Comparison of ENCODE assay signal across 8 mouse cellular contexts in the genomic region with DNA sequence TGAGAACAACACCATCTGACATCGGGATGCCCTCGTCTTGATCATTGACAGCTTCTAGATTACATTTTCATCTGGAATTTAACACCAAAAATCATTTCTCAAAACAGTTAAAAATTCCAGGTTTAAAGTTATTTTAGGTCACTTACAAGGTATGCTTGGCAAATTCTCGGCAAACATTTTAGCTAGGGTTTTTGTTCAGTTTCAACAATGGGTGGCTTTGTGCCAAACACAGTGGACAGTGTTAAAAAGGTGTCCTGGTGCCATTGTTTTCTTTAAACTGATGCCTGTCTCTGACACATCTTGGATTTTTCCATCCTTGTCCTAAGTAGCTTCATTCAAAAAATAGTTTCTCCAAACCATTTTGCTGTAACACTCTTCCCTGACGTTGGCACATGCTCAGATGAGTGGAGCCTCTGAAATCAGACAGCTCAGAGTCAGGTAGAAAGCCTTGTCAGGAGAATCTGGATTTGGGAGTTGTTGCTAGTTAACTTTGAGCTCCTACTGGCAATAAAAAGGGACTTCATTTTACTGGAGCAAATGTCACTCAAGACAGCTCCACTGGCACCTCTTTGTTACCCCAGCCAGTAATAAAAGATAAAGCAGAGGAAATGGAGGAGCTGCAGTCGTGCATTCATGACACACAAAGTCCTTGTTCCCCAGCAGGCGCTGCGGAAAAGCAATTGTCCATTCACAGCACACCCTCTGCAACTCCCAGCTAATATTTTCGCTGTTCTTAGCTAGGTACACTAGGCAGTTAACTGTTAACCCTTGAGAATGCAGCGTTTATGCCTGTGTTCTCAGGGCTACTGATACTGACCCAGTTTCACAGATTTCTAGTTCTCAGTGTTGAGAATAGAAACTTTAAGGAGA. TPM values are rescaled to one million over a fixed set of nuclear protein-coding genes. Genes with fewer than 3 reads are reported as not detected.
DNase-seq lines count a peak whose midpoint lies in the region; ATAC-seq and TF ChIP-seq lines count a peak whose summit lies in the region.

No protein-coding gene starts in this region.

- peak overlapping the region; percentile 43 for H3K4me3 ChIP-seq in embryonic facial prominence, embryonic 14.5 days (ENCODE audit: low read depth, low read length)
- H3K4me3 ChIP-seq in hindbrain, embryonic 14.5 days (replicated peaks; ENCODE audit: low read length) = peak overlapping the region; percentile 29; the same call in 1 of the 2 replicates
- H3K4me3 ChIP-seq in liver, embryonic 12.5 days = no peak overlapping the region
- H3K4me3 ChIP-seq in stomach, postnatal 0 days (ENCODE audit: low read depth, low read length) = peak overlapping the region; percentile 33

- peak overlapping the region; percentile 56 for H3K4me2 ChIP-seq in embryonic facial prominence, embryonic 14.5 days (ENCODE audit: low read depth, low read length)
- H3K4me2 ChIP-seq in hindbrain, embryonic 14.5 days (replicated peaks) = peak overlapping the region; percentile 63
- H3K4me2 ChIP-seq in liver, embryonic 12.5 days = peak overlapping the region; percentile 28
- peak overlapping the region; percentile 58 for H3K4me2 ChIP-seq in stomach, postnatal 0 days (replicated peaks; ENCODE audit: low read depth)

- no peaks in the 10 kb centered on the region for H3K36me3 ChIP-seq in embryonic facial prominence, embryonic 14.5 days (ENCODE audit: control insufficient read depth, insufficient read depth, low read length)
- no peaks in the 10 kb centered on the region for H3K36me3 ChIP-seq in hindbrain, embryonic 14.5 days (replicated peaks; ENCODE audit: control insufficient read depth, insufficient read depth)
- no peaks in the 10 kb centered on the region for H3K36me3 ChIP-seq in liver, embryonic 12.5 days
- H3K36me3 ChIP-seq in stomach, postnatal 0 days (ENCODE audit: control insufficient read depth, insufficient read depth, low read length) = no peaks in the 10 kb centered on the region

- no peaks in the 10 kb centered on the region for H3K9me3 ChIP-seq in embryonic facial prominence, embryonic 14.5 days (ENCODE audit: control insufficient read depth, low read length)
- no peaks in the 10 kb centered on the region for H3K9me3 ChIP-seq in hindbrain, embryonic 14.5 days (ENCODE audit: control insufficient read depth, low read length)
- no peaks in the 10 kb centered on the region for H3K9me3 ChIP-seq in liver, embryonic 12.5 days (replicated peaks)
- H3K9me3 ChIP-seq in stomach, postnatal 0 days (ENCODE audit: control insufficient read depth, low read length) = no peaks in the 10 kb centered on the region

- peak; percentile 12 for DNase-seq in heart, adult 8-10 months (ENCODE audit: low spot score)
- DNase-seq in heart, adult 9 months (ENCODE audit: low spot score in 2 of 2) = no peak
- peak; percentile 35 for DNase-seq in embryonic facial prominence, embryonic 14.5 days (ENCODE audit: low spot score)
- DNase-seq in hindbrain, embryonic 14.5 days (ENCODE audit: low spot score) = no peak
- no peak for DNase-seq in stomach, postnatal 0 days (ENCODE audit: low spot score)
- no peak for DNase-seq in adrenal gland, postnatal 4 days (ENCODE audit: low spot score in 2 of 2)

- H3K4me1 ChIP-seq in embryonic facial prominence, embryonic 14.5 days (ENCODE audit: control insufficient read depth, insufficient read depth, low read length) = peaks cover 12% of the 10 kb centered on the region
- H3K4me1 ChIP-seq in hindbrain, embryonic 14.5 days (replicated peaks; ENCODE audit: control insufficient read depth, insufficient read depth, low read length) = peaks cover 25% of the 10 kb centered on the region
- peaks cover 24% of the 10 kb centered on the region for H3K4me1 ChIP-seq in liver, embryonic 12.5 days
- H3K4me1 ChIP-seq in stomach, postnatal 0 days (replicated peaks; ENCODE audit: control insufficient read depth, insufficient read depth) = no peaks in the 10 kb centered on the region

- TF ChIP-seq EP300 in stomach, postnatal 0 days (optimal IDR thresholded peaks at IDR 0.05) = no peak

- 35% methylated on average over 9 of the region's 9 CpGs for WGBS in embryonic facial prominence, embryonic 14.5 days
- 27% methylated on average over 9 of the region's 9 CpGs for WGBS in hindbrain, embryonic 14.5 days
- 43% methylated on average over 9 of the region's 9 CpGs for WGBS in liver, embryonic 12.5 days (ENCODE audit: insufficient replicate concordance)
- WGBS in stomach, postnatal 0 days = 37% methylated on average over 9 of the region's 9 CpGs

- ATAC-seq in embryonic facial prominence, embryonic 14.5 days (ENCODE audit: low read depth) = no peak
- 0 out of 2 replicates have a peak, but pooled peaks have one; percentile 31 for ATAC-seq in hindbrain, embryonic 14.5 days (ENCODE audit: low FRiP score)
- ATAC-seq in liver, embryonic 12.5 days = no peak
- no peak for ATAC-seq in stomach, postnatal 0 days (ENCODE audit: low FRiP score, low TSS enrichment)
- no peak for ATAC-seq in granulocyte monocyte progenitor cell, adult 5-6 weeks (replicated peaks; ENCODE audit: poor library complexity, severe bottlenecking)

- peak overlapping the region; percentile 62 for H3K9ac ChIP-seq in embryonic facial prominence, embryonic 14.5 days (ENCODE audit: low read depth, low read length)
- H3K9ac ChIP-seq in hindbrain, embryonic 14.5 days = peak overlapping the region; percentile 3; the same call in 1 of the 2 replicates
- no peak overlapping the region for H3K9ac ChIP-seq in liver, embryonic 12.5 days
- no peak overlapping the region for H3K9ac ChIP-seq in stomach, postnatal 0 days (ENCODE audit: low read length)

- no peaks in the 10 kb centered on the region for H3K27me3 ChIP-seq in embryonic facial prominence, embryonic 14.5 days (replicated peaks; ENCODE audit: control insufficient read depth, insufficient read depth, low read length)
- H3K27me3 ChIP-seq in hindbrain, embryonic 14.5 days (ENCODE audit: control insufficient read depth, insufficient read depth, low read length) = no peaks in the 10 kb centered on the region
- no peaks in the 10 kb centered on the region for H3K27me3 ChIP-seq in liver, embryonic 12.5 days (replicated peaks)
- H3K27me3 ChIP-seq in stomach, postnatal 0 days (ENCODE audit: control insufficient read depth, insufficient read depth, low read length) = no peaks in the 10 kb centered on the region

- no peak for TF ChIP-seq CTCF in stomach, postnatal 0 days (IDR thresholded peaks at IDR 0.05; ENCODE audit: low read depth)

- peak overlapping the region; percentile 76 for H3K27ac ChIP-seq in embryonic facial prominence, embryonic 14.5 days (replicated peaks; ENCODE audit: low read depth, low read length)
- peak overlapping the region; percentile 66; the same call in 1 of the 2 replicates for H3K27ac ChIP-seq in hindbrain, embryonic 14.5 days
- no peak overlapping the region for H3K27ac ChIP-seq in liver, embryonic 12.5 days
- H3K27ac ChIP-seq in stomach, postnatal 0 days (replicated peaks) = 0 out of 2 replicates have a peak overlapping the region, but pooled peaks have one; percentile 5

RNA-seq across cellular contexts. Expression of a gene that starts 2.0 kb away (rescaled TPM):
- total RNA-seq in heart, adult 8-10 months (2022) = 10 to 100 TPM; 52.7 to 61.4 (median 57.3) TPM
- polyA plus RNA-seq in embryonic facial prominence, embryonic 14.5 days (2014; fragmentation: Nextera tagmentation; extraction: Ambion mirVana) = 8.8 and 9.0 TPM in 2 replicates
- 3.5 and 3.9 TPM in 2 replicates for polyA plus RNA-seq in hindbrain, embryonic 14.5 days (2014; fragmentation: Nextera tagmentation; extraction: Ambion mirVana)
- polyA plus RNA-seq in liver, embryonic 12.5 days (2016; fragmentation: Nextera tagmentation; extraction: Ambion mirVana) = 0.29 and 0.42 TPM in 2 replicates
- 1.6 and 2.3 TPM in 2 replicates for polyA plus RNA-seq in stomach, postnatal 0 days (2015; fragmentation: Nextera tagmentation; extraction: Ambion mirVana)
- 6.8 and 7.4 TPM in 2 replicates for total RNA-seq in granulocyte monocyte progenitor cell, adult 5-6 weeks (2014; fragmentation: Nextera tagmentation)
- 2.7 and 3.8 TPM in 2 replicates for total RNA-seq in granulocyte monocyte progenitor cell, adult 5-6 weeks (2017)
- 10 to 100 TPM; 13.2 to 14.4 TPM for total RNA-seq in adrenal gland, postnatal 4 days (2021)

Comparison
In these comparisons a context has a peak if more than half of its experiments do, and no peak if none do; other contexts are left out.
1. DNase-seq: peak in heart, adult 8-10 months (single experiment) and embryonic facial prominence, embryonic 14.5 days (single experiment); none in heart, adult 9 months (0 of 2), hindbrain, embryonic 14.5 days (single experiment), stomach, postnatal 0 days (single experiment) and adrenal gland, postnatal 4 days (0 of 2).
2. H3K9ac ChIP-seq: peak in embryonic facial prominence, embryonic 14.5 days (single experiment) and hindbrain, embryonic 14.5 days (single experiment); none in liver, embryonic 12.5 days (single experiment) and stomach, postnatal 0 days (single experiment).
3. Peak in every context shown above with its lines, with median percentiles within 50 percentile points of each other: H3K4me2 ChIP-seq.